23 mouse cellular contexts compared by ENCODE assay signal in genomic region chr10:96655066-96655465, GRCm38 (mm10). TPM values are rescaled to one million over a fixed set of nuclear protein-coding genes. Genes with fewer than 3 reads are reported as not detected.
A peak's percentile ranks its signal among the peaks of the same experiment; 100 is the strongest.
DNase-seq lines count a peak whose midpoint lies in the region; ATAC-seq and TF ChIP-seq lines count a peak whose summit lies in the region.
"Had no signal": no experiment of that assay in that cellular context is flagged by ENCODE, and none has a peak within 500 bp of the region (broad histone marks: within the 10 kb centered on the region; RNA-seq: fewer than 3 reads in every experiment).

No protein-coding gene starts in this region.

- no peaks in the 10 kb centered on the region for H3K27me3 ChIP-seq in lung, embryonic 14.5 days (ENCODE audit: insufficient read depth, low read length)
- no peaks in the 10 kb centered on the region for H3K27me3 ChIP-seq in midbrain, embryonic 11.5 days (ENCODE audit: control insufficient read depth, insufficient read depth, low read length)
- no peaks in the 10 kb centered on the region for H3K27me3 ChIP-seq in midbrain, embryonic 13.5 days
- H3K27me3 ChIP-seq in intestine, embryonic 16.5 days (replicated peaks; ENCODE audit: control insufficient read depth, insufficient read depth, low read length): no peaks in the 10 kb centered on the region
- H3K27me3 ChIP-seq in stomach, embryonic 16.5 days (ENCODE audit: control insufficient read depth, insufficient read depth, low read length): no peaks in the 10 kb centered on the region
- H3K27me3 ChIP-seq: embryonic facial prominence, embryonic 13.5 days; forebrain, embryonic 13.5 days; hindbrain, embryonic 12.5 days; hindbrain, embryonic 15.5 days had no signal

- H3K27ac ChIP-seq in lung, embryonic 14.5 days (ENCODE audit: low read depth): no peak overlapping the region
- no peak overlapping the region for H3K27ac ChIP-seq in midbrain, embryonic 11.5 days (ENCODE audit: low read depth, low read length)
- no peak overlapping the region for H3K27ac ChIP-seq in midbrain, embryonic 13.5 days
- peak overlapping the region; percentile 57; the same call in 1 of the 2 replicates for H3K27ac ChIP-seq in intestine, embryonic 16.5 days (ENCODE audit: low read length)
- H3K27ac ChIP-seq in stomach, embryonic 16.5 days (ENCODE audit: low read length): peak overlapping the region; percentile 82
- H3K27ac ChIP-seq: embryonic facial prominence, embryonic 13.5 days; forebrain, embryonic 10.5 days; forebrain, embryonic 13.5 days; gastrocnemius, adult 2 months; hindbrain, embryonic 12.5 days; hindbrain, embryonic 15.5 days had no signal

- peak; percentile 80 for ATAC-seq in lung, embryonic 14.5 days (ENCODE audit: insufficient read depth)
- ATAC-seq in midbrain, embryonic 11.5 days (ENCODE audit: low FRiP score): no peak
- ATAC-seq in midbrain, embryonic 13.5 days: no peak
- 0 out of 2 replicates have a peak, but pooled peaks have one; percentile 40 for ATAC-seq in intestine, embryonic 16.5 days
- peak; percentile 87; the same call in 1 of the 2 replicates for ATAC-seq in stomach, embryonic 16.5 days (ENCODE audit: insufficient read depth, low FRiP score)
- ATAC-seq: forebrain, embryonic 13.5 days; forebrain, embryonic 16.5 days had no signal

- no peaks in the 10 kb centered on the region for H3K36me3 ChIP-seq in lung, embryonic 14.5 days (ENCODE audit: insufficient read depth)
- no peaks in the 10 kb centered on the region for H3K36me3 ChIP-seq in midbrain, embryonic 11.5 days (ENCODE audit: control insufficient read depth, insufficient read depth, low read length)
- no peaks in the 10 kb centered on the region for H3K36me3 ChIP-seq in midbrain, embryonic 13.5 days
- H3K36me3 ChIP-seq in intestine, embryonic 16.5 days (ENCODE audit: control insufficient read depth, insufficient read depth, low read length): no peaks in the 10 kb centered on the region
- H3K36me3 ChIP-seq in stomach, embryonic 16.5 days (ENCODE audit: control insufficient read depth, insufficient read depth, low read length): no peaks in the 10 kb centered on the region
- H3K36me3 ChIP-seq: embryonic facial prominence, embryonic 13.5 days; forebrain, embryonic 10.5 days; hindbrain, embryonic 12.5 days; hindbrain, embryonic 15.5 days had no signal

- no peak overlapping the region for H3K4me2 ChIP-seq in lung, embryonic 14.5 days
- H3K4me2 ChIP-seq in midbrain, embryonic 11.5 days: no peak overlapping the region
- no peak overlapping the region for H3K4me2 ChIP-seq in midbrain, embryonic 13.5 days (replicated peaks)
- H3K4me2 ChIP-seq in intestine, embryonic 16.5 days (ENCODE audit: low read depth, low read length): no peak overlapping the region
- H3K4me2 ChIP-seq in stomach, embryonic 16.5 days (ENCODE audit: low read depth, low read length): no peak overlapping the region
- H3K4me2 ChIP-seq: embryonic facial prominence, embryonic 13.5 days; forebrain, embryonic 13.5 days; heart, embryonic 11.5 days; hindbrain, embryonic 12.5 days; hindbrain, embryonic 15.5 days had no signal

- DNase-seq in lung, embryonic 14.5 days: peak; percentile 73
- DNase-seq in lung, adult 2 months: no peak
- peak; percentile 77 for DNase-seq in midbrain, embryonic 11.5 days (ENCODE audit: low spot score, missing footprints)
- DNase-seq in layer of hippocampus, postnatal 25 days (ENCODE audit: extremely low spot score in 1 of 2, low spot score in 1 of 2): no peak
- DNase-seq: adrenal gland, adult 2 months; adrenal gland, postnatal 14 days; cerebellum, adult 11 months; cerebellum, adult 2 months; cerebellum, adult 9-11 months; cerebellum, postnatal 25 days; gastrocnemius, adult 2 months; gastrocnemius, postnatal 14 days; heart, adult 11 months had no signal

- TF ChIP-seq POLR2A in lung, adult 2 months (IDR thresholded peaks at IDR 0.05; ENCODE audit: borderline replicate concordance, extremely low read depth, low read depth, low read length): no peak

- 0 out of 2 replicates have a peak, but pooled peaks cover 4% of the 10 kb centered on the region for H3K4me1 ChIP-seq in lung, embryonic 14.5 days (ENCODE audit: insufficient read depth)
- no peaks in the 10 kb centered on the region for H3K4me1 ChIP-seq in lung, adult 2 months (ENCODE audit: control insufficient read depth, insufficient read depth, low read length)
- peaks cover 7% of the 10 kb centered on the region; the same call in 1 of the 2 replicates for H3K4me1 ChIP-seq in midbrain, embryonic 11.5 days (ENCODE audit: control insufficient read depth, insufficient read depth, low read length)
- H3K4me1 ChIP-seq in midbrain, embryonic 13.5 days (replicated peaks): peaks cover 17% of the 10 kb centered on the region
- H3K4me1 ChIP-seq in intestine, embryonic 16.5 days (ENCODE audit: control insufficient read depth, insufficient read depth, low read length): peaks cover 6% of the 10 kb centered on the region; the same call in 1 of the 2 replicates
- H3K4me1 ChIP-seq in stomach, embryonic 16.5 days (ENCODE audit: control insufficient read depth, insufficient read depth, low read length): 0 out of 2 replicates have a peak, but pooled peaks cover 5% of the 10 kb centered on the region
- H3K4me1 ChIP-seq: embryonic facial prominence, embryonic 13.5 days had no signal

- no peak overlapping the region for H3K9ac ChIP-seq in lung, embryonic 14.5 days
- no peak overlapping the region for H3K9ac ChIP-seq in midbrain, embryonic 11.5 days (ENCODE audit: low read length)
- H3K9ac ChIP-seq in midbrain, embryonic 13.5 days (replicated peaks): no peak overlapping the region
- no peak overlapping the region for H3K9ac ChIP-seq in intestine, embryonic 16.5 days (ENCODE audit: low read depth, low read length)
- no peak overlapping the region for H3K9ac ChIP-seq in stomach, embryonic 16.5 days (ENCODE audit: low read length)
- H3K9ac ChIP-seq: embryonic facial prominence, embryonic 13.5 days; forebrain, embryonic 13.5 days; hindbrain, embryonic 12.5 days; hindbrain, embryonic 15.5 days had no signal

- no peak for TF ChIP-seq CTCF in lung, embryonic 14.5 days (IDR thresholded peaks at IDR 0.05; ENCODE audit: low read depth)
- no peak for TF ChIP-seq CTCF in lung, adult 2 months (IDR thresholded peaks at IDR 0.05; ENCODE audit: insufficient read depth, low read length)

- H3K4me3 ChIP-seq in lung, embryonic 14.5 days (ENCODE audit: low read depth, low read length): no peak overlapping the region
- no peak overlapping the region for H3K4me3 ChIP-seq in lung, adult 2 months (replicated peaks; ENCODE audit: extremely low read depth, low read depth, low read length)
- no peak overlapping the region for H3K4me3 ChIP-seq in midbrain, embryonic 11.5 days (ENCODE audit: low read depth, low read length)
- no peak overlapping the region for H3K4me3 ChIP-seq in midbrain, embryonic 13.5 days (replicated peaks)
- H3K4me3 ChIP-seq in intestine, embryonic 16.5 days (ENCODE audit: low read length): no peak overlapping the region
- H3K4me3 ChIP-seq in stomach, embryonic 16.5 days (replicated peaks; ENCODE audit: low read length): no peak overlapping the region
- H3K4me3 ChIP-seq: embryonic facial prominence, embryonic 13.5 days; forebrain, embryonic 10.5 days; forebrain, embryonic 13.5 days; gastrocnemius, adult 2 months; hindbrain, embryonic 12.5 days; hindbrain, embryonic 15.5 days had no signal

- WGBS in lung, embryonic 14.5 days: 47% methylated on average over 2 of the region's 2 CpGs
- 74% methylated on average over 2 of the region's 2 CpGs for WGBS in lung, adult 2 months
- 60% methylated on average over 2 of the region's 2 CpGs for WGBS in midbrain, embryonic 11.5 days
- WGBS in midbrain, embryonic 13.5 days: 55% methylated on average over 2 of the region's 2 CpGs
- 43% methylated on average over 2 of the region's 2 CpGs for WGBS in intestine, embryonic 16.5 days
- WGBS in stomach, embryonic 16.5 days: 69% methylated on average over 2 of the region's 2 CpGs

- H3K9me3 ChIP-seq in lung, embryonic 14.5 days (ENCODE audit: low read depth, low read length): no peaks in the 10 kb centered on the region
- no peaks in the 10 kb centered on the region for H3K9me3 ChIP-seq in midbrain, embryonic 11.5 days (ENCODE audit: control insufficient read depth, low read length)
- H3K9me3 ChIP-seq in midbrain, embryonic 13.5 days: no peaks in the 10 kb centered on the region
- H3K9me3 ChIP-seq in intestine, embryonic 16.5 days (ENCODE audit: control insufficient read depth, low read length): no peaks in the 10 kb centered on the region
- H3K9me3 ChIP-seq in stomach, embryonic 16.5 days (replicated peaks; ENCODE audit: control insufficient read depth, low read length): no peaks in the 10 kb centered on the region
- H3K9me3 ChIP-seq: embryonic facial prominence, embryonic 13.5 days; forebrain, embryonic 10.5 days; forebrain, embryonic 13.5 days; hindbrain, embryonic 12.5 days; hindbrain, embryonic 15.5 days had no signal

RNA-seq across cellular contexts. Expression of gene Btg1, which starts 38.3 kb away (rescaled TPM):
- 67.4 and 67.5 TPM in 2 replicates for polyA plus RNA-seq in lung, embryonic 14.5 days (2014; fragmentation: Nextera tagmentation; extraction: Ambion mirVana)
- polyA plus RNA-seq in lung, adult 2 months (2012; rRNA removed): 25.0 and 42.9 TPM in 2 replicates
- 44.7 and 47.5 TPM in 2 replicates for polyA plus RNA-seq in midbrain, embryonic 11.5 days (2014; fragmentation: Nextera tagmentation; extraction: Ambion mirVana)
- 52.9 and 58.2 TPM in 2 replicates for polyA plus RNA-seq in midbrain, embryonic 13.5 days (2015; fragmentation: Nextera tagmentation; extraction: Ambion mirVana)
- 43.2 and 43.9 TPM in 2 replicates for polyA plus RNA-seq in intestine, embryonic 16.5 days (2015; fragmentation: Nextera tagmentation; extraction: Ambion mirVana)
- 48.8 and 55.8 TPM in 2 replicates for polyA plus RNA-seq in stomach, embryonic 16.5 days (2015; fragmentation: Nextera tagmentation; extraction: Ambion mirVana)
- total RNA-seq in layer of hippocampus, postnatal 25 days (2021): 10 to 100 TPM; 40.7 to 49.1 TPM

Comparison
In these comparisons a context has a peak if more than half of its experiments do, and no peak if none do; other contexts are left out.
1. DNase-seq: peak in lung, embryonic 14.5 days (single experiment) and midbrain, embryonic 11.5 days (single experiment); none in lung, adult 2 months (single experiment) and layer of hippocampus, postnatal 25 days (0 of 2).
2. ATAC-seq: peak in lung, embryonic 14.5 days (single experiment), intestine, embryonic 16.5 days (single experiment) and stomach, embryonic 16.5 days (single experiment); none in midbrain, embryonic 11.5 days (single experiment) and midbrain, embryonic 13.5 days (single experiment).
3. H3K27ac ChIP-seq: peak in intestine, embryonic 16.5 days (single experiment) and stomach, embryonic 16.5 days (single experiment); none in lung, embryonic 14.5 days (single experiment), midbrain, embryonic 11.5 days (single experiment) and midbrain, embryonic 13.5 days (single experiment).